Mouse (Mus musculus) MEL (cell line): Measurements from ENCODE around the gene Frmd4a. TPM values are rescaled to one million over a fixed set of nuclear protein-coding genes. Genes with fewer than 3 reads are reported as not detected.

ENCODE experiments used
- DNase-seq: peaks from one replicate; pipeline ENCODE4 v3.0.0; 2011; ENCODE audit warnings: low read depth, low spot score
- H3K27ac ChIP-seq: 2 replicates; pipeline ENCODE4 v1.5.1; 2012; ENCODE audit warnings: low read depth, mild to moderate bottlenecking, control low read depth, low read length, moderate library complexity; ENCODE audit not compliant: control insufficient read depth
- H3K27me3 ChIP-seq, 2 experiments: fragments of 150-350 bp in 1 of 2; sonication (generic) in 1 of 2; 2 replicates each; pipeline ENCODE4 v1.6.1; 2012; ENCODE audit warnings: low read length in 2 of 2, mild to moderate bottlenecking in 2 of 2, improper control_type of control experiment in 1 of 2, moderate library complexity in 1 of 2; ENCODE audit not compliant: insufficient read depth in 2 of 2, control insufficient read depth in 1 of 2
- H3K36me3 ChIP-seq, 2 experiments: 2 replicates each; pipeline ENCODE4 v1.6.1; 2012 to 2014; ENCODE audit warnings: low read length in 2 of 2, improper control_type of control experiment in 1 of 2, inconsistent platforms in 1 of 2, mild to moderate bottlenecking in 1 of 2; ENCODE audit not compliant: insufficient read depth in 2 of 2, control insufficient read depth in 1 of 2
- H3K4me1 ChIP-seq, 2 experiments: fragments of 150-350 bp in 1 of 2; sonication (generic) in 1 of 2; 2 replicates each; pipeline ENCODE4 v1.6.1; 2012; ENCODE audit warnings: low read length in 2 of 2, improper control_type of control experiment in 1 of 2, mild to moderate bottlenecking in 1 of 2; ENCODE audit not compliant: insufficient read depth in 2 of 2, control insufficient read depth in 1 of 2
- H3K4me3 ChIP-seq, 2 experiments: fragments of 150-350 bp in 1 of 2; sonication (generic) in 1 of 2; 2 replicates each; pipeline ENCODE4 v1.5.1; 2012; ENCODE audit warnings: low read depth in 2 of 2, low read length in 2 of 2, mild to moderate bottlenecking in 2 of 2, moderate library complexity in 2 of 2, control low read depth in 1 of 2, improper control_type of control experiment in 1 of 2; ENCODE audit not compliant: control insufficient read depth in 1 of 2, insufficient read depth in 1 of 2
- H3K79me2 ChIP-seq: 2 replicates; pipeline ENCODE4 v1.6.1; 2012; ENCODE audit warnings: mild to moderate bottlenecking, low read length, moderate library complexity; ENCODE audit not compliant: control insufficient read depth, poor library complexity, insufficient read depth
- H3K9ac ChIP-seq: 2 replicates; pipeline ENCODE4 v1.6.1; 2012; ENCODE audit warnings: low read depth, mild to moderate bottlenecking, control low read depth, low read length, moderate library complexity; ENCODE audit not compliant: control insufficient read depth, poor library complexity, severe bottlenecking
- H3K9me3 ChIP-seq: fragments of 150-350 bp; sonication (generic); replicated peaks from 2 replicates; pipeline ENCODE4 v1.6.1; 2012; ENCODE audit warnings: mild to moderate bottlenecking, low read length, improper control_type of control experiment, moderate library complexity; ENCODE audit not compliant: insufficient read depth
- BHLHE40 ChIP-seq: IDR thresholded peaks from 2 replicates; pipeline ENCODE4 v1.6.1; 2012; ENCODE audit warnings: low read depth, mild to moderate bottlenecking, inconsistent platforms, low read length, improper control_type of control experiment, borderline replicate concordance
- CHD2 ChIP-seq: IDR thresholded peaks from 2 replicates; pipeline ENCODE4 v1.6.1; 2011; ENCODE audit warnings: low read length, improper control_type of control experiment
- CTCF ChIP-seq, 3 experiments: IDR thresholded peaks in 2 of 3; conservative IDR thresholded peaks in 1 of 3; 2 replicates each; pipeline ENCODE4 v1.5.1; 2011 to 2012; ENCODE audit warnings: low read length in 3 of 3, low read depth in 2 of 3, mild to moderate bottlenecking in 2 of 3, improper control_type of control experiment in 1 of 3, inconsistent platforms in 1 of 3, mixed read lengths in 1 of 3, moderate library complexity in 1 of 3; ENCODE audit not compliant: control insufficient read depth in 1 of 3, insufficient read depth in 1 of 3, poor library complexity in 1 of 3, severe bottlenecking in 1 of 3
- ELF1 ChIP-seq: IDR thresholded peaks from 2 replicates; pipeline ENCODE4 v1.6.1; 2014; ENCODE audit warnings: low read depth, mild to moderate bottlenecking, inconsistent platforms, low read length, improper control_type of control experiment, moderate library complexity
- EP300 ChIP-seq, 2 experiments: IDR thresholded peaks; 2 replicates each; pipeline ENCODE4 v1.6.1; 2011; ENCODE audit warnings: improper control_type of control experiment in 2 of 2, low read length in 2 of 2, low read depth in 1 of 2, mild to moderate bottlenecking in 1 of 2
- GATA1 ChIP-seq: IDR thresholded peaks from 2 replicates; pipeline ENCODE4 v1.6.1; 2011; ENCODE audit warnings: low read depth, low read length, improper control_type of control experiment
- MAZ ChIP-seq: IDR thresholded peaks from 2 replicates; pipeline ENCODE4 v1.6.1; 2012; ENCODE audit warnings: low read depth, mild to moderate bottlenecking, inconsistent platforms, low read length, improper control_type of control experiment
- MEF2A ChIP-seq: IDR thresholded peaks from 2 replicates; pipeline ENCODE4 v1.6.1; 2014; ENCODE audit warnings: low read depth, mild to moderate bottlenecking, inconsistent platforms, low read length, improper control_type of control experiment; ENCODE audit not compliant: poor library complexity, insufficient replicate concordance, severe bottlenecking; ENCODE audit errors: extremely low read depth
- MYB ChIP-seq: IDR thresholded peaks from 2 replicates; pipeline ENCODE4 v1.6.1; 2011; ENCODE audit warnings: mild to moderate bottlenecking, low read depth, low read length, improper control_type of control experiment
- MYC ChIP-seq: IDR thresholded peaks from 2 replicates; pipeline ENCODE4 v1.6.1; 2011; ENCODE audit warnings: low read depth, mild to moderate bottlenecking, low read length, improper control_type of control experiment, moderate library complexity
- NRF1 ChIP-seq: IDR thresholded peaks from 2 replicates; pipeline ENCODE4 v1.6.1; 2014; ENCODE audit warnings: low read depth, mild to moderate bottlenecking, inconsistent platforms, low read length, improper control_type of control experiment, moderate library complexity; ENCODE audit not compliant: poor library complexity, insufficient read depth, severe bottlenecking
- POLR2A ChIP-seq, 2 experiments: IDR thresholded peaks; 2 replicates each; pipeline ENCODE4 v1.6.1; 2011 to 2012; ENCODE audit warnings: low read length in 2 of 2, mild to moderate bottlenecking in 2 of 2, control low read depth in 1 of 2, improper control_type of control experiment in 1 of 2, low read depth in 1 of 2, moderate library complexity in 1 of 2; ENCODE audit not compliant: control insufficient read depth in 1 of 2, insufficient read depth in 1 of 2, poor library complexity in 1 of 2
- POLR2AphosphoS2 ChIP-seq: IDR thresholded peaks from 2 replicates; pipeline ENCODE4 v1.6.1; 2011; ENCODE audit warnings: low read length, improper control_type of control experiment
- POLR2AphosphoS5 ChIP-seq: IDR thresholded peaks from 2 replicates; pipeline ENCODE4 v1.6.1; 2012; ENCODE audit warnings: low read depth, borderline replicate concordance, mild to moderate bottlenecking, inconsistent platforms, low read length, moderate library complexity, mixed read lengths
- RAD21 ChIP-seq: IDR thresholded peaks from 2 replicates; pipeline ENCODE4 v1.6.1; 2011; ENCODE audit warnings: mild to moderate bottlenecking, low read depth, low read length, improper control_type of control experiment
- RCOR1 ChIP-seq: IDR thresholded peaks from 2 replicates; pipeline ENCODE4 v1.6.1; 2012; ENCODE audit warnings: low read depth, mild to moderate bottlenecking, inconsistent platforms, low read length, improper control_type of control experiment
- SMC3 ChIP-seq: IDR thresholded peaks from 2 replicates; pipeline ENCODE4 v1.6.1; 2011; ENCODE audit warnings: low read depth, low read length, improper control_type of control experiment
- TAL1 ChIP-seq: IDR thresholded peaks from 2 replicates; pipeline ENCODE4 v1.6.1; 2012; ENCODE audit warnings: mild to moderate bottlenecking, inconsistent platforms, low read length, moderate library complexity, mixed read lengths
- TBP ChIP-seq: IDR thresholded peaks from 2 replicates; pipeline ENCODE4 v1.8.0; 2011; ENCODE audit warnings: low read depth, low read length, improper control_type of control experiment
- TCF12 ChIP-seq: IDR thresholded peaks from 2 replicates; pipeline ENCODE4 v1.6.1; 2014; ENCODE audit warnings: low read depth, mild to moderate bottlenecking, inconsistent platforms, low read length, improper control_type of control experiment, moderate library complexity
- UBTF ChIP-seq: IDR thresholded peaks from 2 replicates; pipeline ENCODE4 v1.6.1; 2012; ENCODE audit warnings: low read depth, mild to moderate bottlenecking, inconsistent platforms, low read length, improper control_type of control experiment, moderate library complexity, borderline replicate concordance; ENCODE audit not compliant: insufficient read depth
- ZC3H11A ChIP-seq: IDR thresholded peaks from 2 replicates; pipeline ENCODE4 v1.6.1; 2012; ENCODE audit warnings: low read depth, mild to moderate bottlenecking, inconsistent platforms, low read length, improper control_type of control experiment
- ZMIZ1 ChIP-seq: IDR thresholded peaks from 2 replicates; pipeline ENCODE4 v1.6.1; 2012; ENCODE audit warnings: low read depth, mild to moderate bottlenecking, inconsistent platforms, low read length, improper control_type of control experiment, moderate library complexity
- polyA plus RNA-seq, 2 experiments: library from polyadenylated mRNA; stranded (reverse) in 1 of 2; unstranded in 1 of 2; fragments of >175 nt in 1 of 2; fragments of >200 nt in 1 of 2; gene quantifications; 2 replicates each; pipeline versions ENCODE4 v1.2.1 to v1.2.4; 2012; ENCODE audit warnings: low replicate concordance in 2 of 2, low read depth in 1 of 2; ENCODE audit not compliant: insufficient read length in 2 of 2, insufficient read depth in 1 of 2, missing spikeins in 1 of 2
- total RNA-seq: library from RNA; depleted of rRNA; stranded (reverse); fragments of 300-350 nt; gene quantifications from 2 replicates; pipeline ENCODE4 v1.2.3, GENCODE M21; 2012

Frmd4a gene
- total and polyA plus RNA-seq, 3 experiments: 6.4 to 14.4 TPM; not detected in 1

DNA sequence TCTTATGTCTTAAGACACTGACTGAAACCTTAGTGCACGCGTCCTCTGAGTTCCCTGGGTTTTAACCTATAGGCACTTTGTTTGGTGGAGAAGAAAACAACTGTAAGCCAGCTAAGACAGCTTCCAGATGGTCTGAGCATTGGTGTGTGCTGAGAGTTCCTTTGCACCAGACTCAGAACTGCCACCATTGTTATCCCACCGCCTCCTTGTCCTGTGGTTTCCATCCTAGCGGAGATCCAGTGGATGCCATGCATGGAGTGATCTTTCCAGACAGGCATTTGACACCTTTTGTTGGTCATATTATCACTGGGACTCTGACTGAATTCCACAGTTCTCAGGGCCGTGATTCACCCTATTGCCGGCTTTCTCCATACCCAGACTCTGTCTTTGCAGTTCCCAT lies 205.8 kb downstream of the Frmd4a start:
- peaks cover 1 to 3% of the 10 kb centered on the region in 2 experiments; a peak in 2 of 4 replicates for H3K27me3 ChIP-seq

DNA sequence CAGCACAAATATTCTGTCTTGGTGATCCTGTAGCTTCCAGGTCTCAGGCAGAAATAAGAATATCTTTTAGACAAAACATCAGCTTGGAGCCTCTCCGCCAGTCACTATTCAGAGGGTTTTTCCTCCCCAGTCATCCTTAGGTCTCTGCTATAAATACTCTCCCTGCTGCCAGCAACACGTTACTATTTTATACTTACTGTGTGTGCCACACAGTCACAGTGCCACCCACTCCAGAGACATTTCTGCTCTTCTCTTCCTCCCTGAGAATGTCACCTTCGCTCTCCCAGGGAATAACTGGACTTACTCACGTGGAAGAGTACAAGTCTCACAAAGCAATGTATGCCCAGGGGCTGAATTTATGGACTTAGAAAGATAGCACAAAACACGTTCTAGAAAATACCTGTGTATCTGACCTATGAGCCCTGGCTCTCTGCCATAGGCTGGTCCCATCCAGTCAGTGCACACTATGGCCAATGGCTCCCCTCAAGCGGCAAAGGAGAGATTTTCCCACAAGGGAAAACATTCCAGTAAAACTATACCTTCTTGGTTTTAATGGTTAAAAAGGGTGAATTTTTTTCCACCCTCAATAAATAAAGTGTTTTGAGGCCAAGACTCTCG lies 209.5 kb downstream of the Frmd4a start:
- no peak overlapping the region for H3K27ac ChIP-seq
- H3K9me3 ChIP-seq: no peaks in the 10 kb centered on the region
- no peaks in the 10 kb centered on the region for H3K36me3 ChIP-seq
- H3K4me1 ChIP-seq: no peaks in the 10 kb centered on the region
- no peak overlapping the region for H3K9ac ChIP-seq
- H3K79me2 ChIP-seq: no peaks in the 10 kb centered on the region
- DNase-seq: no peak
- no peak overlapping the region for H3K4me3 ChIP-seq
- H3K27me3 ChIP-seq: peaks cover 1 to 3% of the 10 kb centered on the region in 2 experiments; a peak in 2 of 4 replicates
- TF ChIP-seq RCOR1 (no peak), MYB (no peak), ELF1 (no peak), GATA1 (no peak), SMC3 (no peak), EP300 (IDR thresholded peaks at IDR 0.05; ENCODE audit: low read depth in 1 of 2, low read length in 2 of 2) (no peak), MAZ (no peak), MYC (no peak), ZC3H11A (no peak), POLR2A (IDR thresholded peaks at IDR 0.05; ENCODE audit: control insufficient read depth in 1 of 2, insufficient read depth in 1 of 2, low read depth in 1 of 2, low read length in 2 of 2, poor library complexity in 1 of 2) (no peak), TBP (no peak), TAL1 (no peak), NRF1 (no peak), UBTF (no peak), POLR2AphosphoS5 (no peak), BHLHE40 (no peak), ZMIZ1 (no peak), POLR2AphosphoS2 (no peak), TCF12 (no peak), CTCF (IDR thresholded peaks at IDR 0.05 in 2 of 3, conservative IDR thresholded peaks at IDR 0.05 in 1 of 3; ENCODE audit: control insufficient read depth in 1 of 3, insufficient read depth in 1 of 3, low read depth in 2 of 3, low read length in 3 of 3, poor library complexity in 1 of 3, severe bottlenecking in 1 of 3) (no peak)

More for the DNA sequence above, 205.8 kb downstream of the Frmd4a start:
- no peak for TF ChIP-seq RAD21
- no peak for TF ChIP-seq MEF2A
- no peak for TF ChIP-seq CHD2
- no peak for TF ChIP-seq BHLHE40
- Histone ChIP-seq H3K36me3 (no peaks in the 10 kb centered on the region), H3K4me3 (no peak overlapping the region), H3K79me2 (no peaks in the 10 kb centered on the region), H3K27ac (no peak overlapping the region), H3K9ac (no peak overlapping the region), H3K9me3 (no peaks in the 10 kb centered on the region), H3K4me1 (no peaks in the 10 kb centered on the region)
- DNase-seq: no peak
